Mouse (Mus musculus) small intestine, adult 2 months (tissue): Measurements from ENCODE around the gene A630095E13Rik.

Experiments used
- CTCF ChIP-seq: fragments of 200-500 bp; IDR thresholded peaks from 2 replicates; pipeline ENCODE4 v1.5.1; 2012; ENCODE audit warnings: low read depth, mild to moderate bottlenecking, control low read depth, inconsistent platforms, low read length, moderate library complexity, mixed read lengths; ENCODE audit not compliant: insufficient replicate concordance, insufficient read length; ENCODE audit errors: extremely low read depth
- POLR2A ChIP-seq: fragments of 200-500 bp; IDR thresholded peaks from 2 replicates; pipeline ENCODE4 v1.6.1; 2012; ENCODE audit warnings: low read depth, mild to moderate bottlenecking, control low read depth, inconsistent platforms, low read length, moderate library complexity

DNA sequence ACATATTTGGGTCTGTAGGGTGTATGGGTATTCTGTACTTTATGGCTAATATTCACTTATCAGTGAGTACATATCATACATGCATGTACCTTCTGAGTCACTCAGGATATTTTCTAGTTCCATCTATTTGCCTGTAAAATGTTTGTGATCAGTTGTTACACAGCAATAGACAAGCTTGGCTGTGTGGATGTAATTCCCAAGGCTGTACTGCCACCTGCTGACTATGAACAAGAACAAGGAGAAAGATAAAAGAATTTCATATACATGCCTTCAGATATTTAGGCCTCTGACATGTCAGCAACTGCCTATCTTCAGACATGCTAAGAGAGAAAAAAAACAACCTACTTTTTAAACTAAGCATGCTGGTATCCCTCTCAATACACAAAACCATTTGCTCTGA is 44.2 kb upstream of the A630095E13Rik start:
- TF ChIP-seq CTCF (no peak), POLR2A (no peak)
